Mouse (Mus musculus) neural tube, embryonic 12.5 days (tissue): ENCODE measurements around the gene Chn2. TPM values are rescaled to one million over a fixed set of nuclear protein-coding genes. Genes with fewer than 3 reads are reported as not detected.

Source experiments
- ATAC-seq: fragments of 200-750 bp; cut with Nextera tagmentation; 2 replicates; pipeline ENCODE4 v1.8.0; 2017; ENCODE audit warnings: low read depth, mild to moderate bottlenecking, moderate TSS enrichment, moderate library complexity; ENCODE audit not compliant: low FRiP score
- H3K27ac ChIP-seq: fragments of 300-500 bp; sonication (generic); 2 replicates; pipeline ENCODE4 v1.5.1; 2016
- H3K27me3 ChIP-seq: fragments of 300-500 bp; sonication (generic); replicated peaks from 2 replicates; pipeline ENCODE4 v1.6.1; 2016; ENCODE audit warnings: mild to moderate bottlenecking
- H3K36me3 ChIP-seq: fragments of 300-500 bp; sonication (generic); 2 replicates; pipeline ENCODE4 v1.6.1; 2016; ENCODE audit warnings: mild to moderate bottlenecking
- H3K4me1 ChIP-seq: fragments of 300-500 bp; sonication (generic); 2 replicates; pipeline ENCODE4 v1.6.1; 2016
- H3K4me2 ChIP-seq: fragments of 300-500 bp; sonication (generic); replicated peaks from 2 replicates; pipeline ENCODE4 v1.6.1; 2016; ENCODE audit warnings: mild to moderate bottlenecking
- H3K4me3 ChIP-seq: fragments of 300-500 bp; sonication (generic); 2 replicates; pipeline ENCODE4 v1.5.1; 2016
- H3K9ac ChIP-seq: fragments of 300-500 bp; sonication (generic); 2 replicates; pipeline ENCODE4 v1.6.1; 2016; ENCODE audit warnings: mild to moderate bottlenecking
- H3K9me3 ChIP-seq: fragments of 300-500 bp; sonication (generic); 2 replicates; pipeline ENCODE4 v1.6.1; 2016; ENCODE audit warnings: mild to moderate bottlenecking
- WGBS: fragments of 180-500 bp; shearing (Covaris S2); methylation state at CpG from one replicate; pipeline ENCODE4 v1.1.7; 2016; 5-methylcytosine and 5-hydroxymethylcytosine counted together
- polyA plus RNA-seq: library from polyadenylated mRNA; unstranded; fragments of >200 nt; fragmentation: Nextera tagmentation; extraction: Ambion mirVana; gene quantifications from 2 replicates; pipeline ENCODE4 v1.2.1, GENCODE M21; 2016

Chn2 gene
- polyA plus RNA-seq, 1 experiment from 2014 or later: 24.3 TPM

DNA sequence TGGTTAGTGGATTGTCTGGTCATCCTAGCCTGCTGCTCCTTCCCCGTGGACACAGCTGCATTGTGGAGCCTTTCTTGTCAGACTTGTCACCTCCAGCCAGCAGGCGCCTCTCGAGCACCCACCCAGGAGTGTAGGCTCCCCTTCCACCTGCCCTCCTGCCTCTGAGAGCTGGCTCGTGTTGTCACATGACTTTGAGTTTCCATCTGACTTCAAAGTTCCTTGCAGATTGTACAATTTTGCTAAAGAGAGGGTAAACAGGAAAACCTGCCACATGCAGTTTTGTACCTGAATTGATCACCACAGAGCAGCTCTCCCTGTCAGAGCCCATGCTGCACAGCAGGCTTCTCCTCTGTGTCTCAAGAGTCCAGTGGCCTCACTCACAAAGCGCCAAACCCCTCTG, 177.2 kb downstream of the Chn2 start:
- no peak overlapping the region for H3K4me2 ChIP-seq
- H3K36me3 ChIP-seq: no peaks in the 10 kb centered on the region; the same call in 1 of the 2 replicates
- H3K27me3 ChIP-seq: no peaks in the 10 kb centered on the region
- no peaks in the 10 kb centered on the region for H3K4me1 ChIP-seq
- no peak overlapping the region for H3K4me3 ChIP-seq
- no peaks in the 10 kb centered on the region for H3K9me3 ChIP-seq
- 83% methylated on average over 5 of the region's 5 CpGs for WGBS
- no peak for ATAC-seq
- no peak overlapping the region for H3K9ac ChIP-seq
- no peak overlapping the region for H3K27ac ChIP-seq

DNA sequence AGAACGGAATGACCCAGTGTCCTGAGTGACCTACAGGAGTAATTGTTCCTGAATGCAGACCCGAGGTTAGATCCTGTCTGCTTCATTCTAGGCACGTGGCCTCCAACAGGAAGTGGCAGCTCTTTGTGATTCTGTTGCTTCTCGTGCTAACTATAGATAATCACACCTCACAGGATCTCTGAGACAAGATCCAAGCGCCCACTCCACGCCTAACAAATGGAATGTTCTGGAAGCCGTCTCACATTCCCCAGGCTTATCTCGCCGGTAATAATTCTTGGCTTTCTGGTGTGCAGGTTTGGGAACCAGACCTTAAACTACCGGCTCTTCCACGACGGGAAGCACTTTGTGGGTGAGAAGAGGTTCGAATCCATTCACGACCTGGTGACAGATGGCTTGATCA, 180.8 kb downstream of the Chn2 start:
- WGBS: 87% methylated on average over 14 of the region's 14 CpGs
- H3K36me3 ChIP-seq: no peaks in the 10 kb centered on the region; the same call in 1 of the 2 replicates
- H3K4me1 ChIP-seq: peaks cover 12% of the 10 kb centered on the region; the same call in 1 of the 2 replicates
- no peak overlapping the region for H3K27ac ChIP-seq
- H3K4me3 ChIP-seq: no peak overlapping the region
- no peaks in the 10 kb centered on the region; the same call in 1 of the 2 replicates for H3K27me3 ChIP-seq
- no peaks in the 10 kb centered on the region for H3K9me3 ChIP-seq
- no peak overlapping the region for H3K9ac ChIP-seq
- no peak overlapping the region for H3K4me2 ChIP-seq
- no peak for ATAC-seq

DNA sequence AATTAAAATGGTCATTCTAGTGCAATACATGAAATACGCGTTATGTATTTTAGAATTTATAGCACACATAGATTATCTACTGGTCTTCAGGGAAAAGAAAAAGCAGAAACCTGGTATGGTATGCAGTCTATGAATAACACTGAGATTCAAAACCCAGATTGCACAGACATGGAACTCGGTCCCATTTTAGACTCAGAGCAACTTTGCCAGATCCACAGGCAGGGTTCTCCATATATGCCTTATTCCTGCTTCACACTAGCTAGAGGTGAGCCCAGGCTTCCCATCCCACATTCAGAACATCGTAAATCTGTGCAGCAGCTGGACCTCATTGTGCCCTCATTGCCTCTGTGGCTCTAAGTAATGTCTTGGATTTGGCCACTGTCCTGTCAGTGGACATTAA, 184.2 kb downstream of the Chn2 start:
- H3K27me3 ChIP-seq: no peaks in the 10 kb centered on the region; the same call in 1 of the 2 replicates
- WGBS: 82% methylated on average over 4 of the region's 4 CpGs

DNA sequence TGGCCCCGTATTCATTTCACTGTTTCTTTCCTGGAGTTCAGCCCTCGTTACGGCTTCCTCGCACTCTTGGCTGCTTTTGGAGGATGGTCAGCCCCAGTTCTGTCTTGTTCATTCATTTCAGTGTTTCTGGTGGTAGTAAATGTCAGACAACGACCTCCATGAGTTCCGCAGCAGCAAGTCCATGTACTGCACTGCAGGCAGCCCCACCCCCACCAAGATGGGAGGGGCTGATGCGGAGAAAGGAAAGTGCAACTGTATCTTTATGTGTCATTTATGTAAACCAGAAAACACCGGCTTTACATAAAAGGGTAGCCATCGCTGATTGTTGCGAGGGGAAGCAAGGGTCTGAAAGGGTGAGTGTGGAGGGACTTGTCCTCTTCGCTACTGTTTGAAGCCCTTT, 185.0 kb downstream of the Chn2 start:
- Histone ChIP-seq H3K4me3 (no peak overlapping the region), H3K9me3 (no peaks in the 10 kb centered on the region), H3K27ac (no peak overlapping the region), H3K9ac (no peak overlapping the region; the same call in 1 of the 2 replicates), H3K36me3 (no peaks in the 10 kb centered on the region; the same call in 1 of the 2 replicates), H3K4me1 (peaks cover 21% of the 10 kb centered on the region; the same call in 1 of the 2 replicates), H3K4me2 (no peak overlapping the region), H3K27me3 (no peaks in the 10 kb centered on the region; the same call in 1 of the 2 replicates)
- WGBS: 60% methylated on average over 11 of the region's 11 CpGs
- no peak for ATAC-seq

More for the DNA sequence above, 184.2 kb downstream of the Chn2 start:
- Histone ChIP-seq H3K4me1 (peaks cover 21% of the 10 kb centered on the region; the same call in 1 of the 2 replicates), H3K27ac (no peak overlapping the region), H3K36me3 (no peaks in the 10 kb centered on the region; the same call in 1 of the 2 replicates), H3K4me2 (no peak overlapping the region), H3K4me3 (no peak overlapping the region), H3K9ac (no peak overlapping the region), H3K9me3 (no peaks in the 10 kb centered on the region)
- no peak for ATAC-seq

DNA sequence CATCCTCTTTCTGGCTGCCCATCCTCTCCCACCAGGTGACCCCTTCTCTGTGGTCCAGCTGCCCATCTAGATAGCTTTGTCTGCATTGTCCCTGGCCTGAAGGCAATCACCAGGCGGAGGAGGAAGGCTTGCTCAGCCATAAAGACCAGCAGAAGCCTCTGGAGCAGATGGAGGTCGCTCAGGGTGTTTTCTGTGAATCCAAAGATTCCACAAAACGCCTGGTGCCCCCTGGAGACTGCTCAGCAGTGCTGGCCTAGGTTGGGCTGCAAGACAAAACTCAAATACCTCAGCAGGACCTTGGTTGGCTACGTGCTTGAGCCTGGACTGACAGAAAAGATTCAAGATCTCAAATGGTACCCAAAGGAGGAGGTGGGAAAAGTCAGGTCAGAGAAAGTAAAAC, 186.0 kb downstream of the Chn2 start:
- peaks cover 21% of the 10 kb centered on the region; the same call in 1 of the 2 replicates for H3K4me1 ChIP-seq
- 31% methylated on average over 4 of the region's 4 CpGs for WGBS
- no peak for ATAC-seq
- H3K9ac ChIP-seq: no peak overlapping the region
- no peak overlapping the region for H3K4me2 ChIP-seq
- H3K27ac ChIP-seq: no peak overlapping the region
- H3K36me3 ChIP-seq: no peaks in the 10 kb centered on the region; the same call in 1 of the 2 replicates
- H3K9me3 ChIP-seq: no peaks in the 10 kb centered on the region
- H3K27me3 ChIP-seq: no peaks in the 10 kb centered on the region; the same call in 1 of the 2 replicates
- H3K4me3 ChIP-seq: no peak overlapping the region

DNA sequence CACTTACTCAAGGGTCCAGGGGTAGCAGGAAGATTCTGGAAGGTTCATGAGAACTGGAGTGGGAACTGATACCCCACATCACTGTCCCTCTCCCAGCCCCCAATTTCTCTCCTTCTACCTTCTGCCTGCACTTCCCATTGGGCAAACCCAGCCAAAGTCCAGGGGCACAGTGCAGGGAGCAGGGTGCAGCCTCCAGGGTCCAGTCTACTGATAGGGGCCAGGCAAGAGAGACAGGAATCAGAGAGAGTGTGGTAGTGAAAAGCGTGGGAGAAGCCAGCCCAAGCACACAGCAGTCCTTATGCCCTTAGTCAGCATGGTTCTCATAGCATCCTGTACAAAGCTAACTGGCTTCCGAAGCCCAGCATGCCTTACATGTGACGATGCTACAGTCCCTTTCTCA, 187.7 kb downstream of the Chn2 start:
- Histone ChIP-seq H3K27me3 (no peaks in the 10 kb centered on the region; the same call in 1 of the 2 replicates), H3K9ac (no peak overlapping the region), H3K4me2 (no peak overlapping the region), H3K36me3 (no peaks in the 10 kb centered on the region), H3K4me3 (no peak overlapping the region), H3K9me3 (no peaks in the 10 kb centered on the region), H3K4me1 (peaks cover 21% of the 10 kb centered on the region; the same call in 1 of the 2 replicates), H3K27ac (no peak overlapping the region)
- ATAC-seq: no peak
- 81% methylated on average over 3 of the region's 3 CpGs for WGBS

DNA sequence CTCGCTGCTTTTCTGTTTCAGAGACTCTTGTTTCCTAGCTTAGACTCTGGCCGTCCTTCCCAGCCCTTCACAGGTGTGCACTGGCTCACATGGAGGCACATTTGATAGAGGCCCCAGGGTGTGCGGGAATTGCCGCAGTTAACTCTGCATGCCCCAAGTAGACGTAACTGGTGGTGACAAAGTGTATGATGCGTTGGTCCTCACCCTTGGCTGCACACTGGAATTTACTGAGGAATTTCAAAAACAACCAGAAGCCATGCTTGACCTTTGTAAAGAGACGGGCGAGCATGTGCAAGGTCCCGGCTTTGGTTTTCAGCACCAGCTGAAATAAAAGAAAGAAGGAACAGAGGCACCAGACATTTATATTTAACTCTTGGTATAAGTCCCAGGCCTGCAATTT, 189.1 kb downstream of the Chn2 start:
- Histone ChIP-seq H3K36me3 (no peaks in the 10 kb centered on the region), H3K9ac (no peak overlapping the region), H3K4me1 (peaks cover 21% of the 10 kb centered on the region; the same call in 1 of the 2 replicates), H3K27ac (no peak overlapping the region), H3K9me3 (no peaks in the 10 kb centered on the region), H3K4me2 (no peak overlapping the region), H3K27me3 (no peaks in the 10 kb centered on the region; the same call in 1 of the 2 replicates), H3K4me3 (no peak overlapping the region)
- no peak for ATAC-seq
- WGBS: 58% methylated on average over 9 of the region's 9 CpGs

DNA sequence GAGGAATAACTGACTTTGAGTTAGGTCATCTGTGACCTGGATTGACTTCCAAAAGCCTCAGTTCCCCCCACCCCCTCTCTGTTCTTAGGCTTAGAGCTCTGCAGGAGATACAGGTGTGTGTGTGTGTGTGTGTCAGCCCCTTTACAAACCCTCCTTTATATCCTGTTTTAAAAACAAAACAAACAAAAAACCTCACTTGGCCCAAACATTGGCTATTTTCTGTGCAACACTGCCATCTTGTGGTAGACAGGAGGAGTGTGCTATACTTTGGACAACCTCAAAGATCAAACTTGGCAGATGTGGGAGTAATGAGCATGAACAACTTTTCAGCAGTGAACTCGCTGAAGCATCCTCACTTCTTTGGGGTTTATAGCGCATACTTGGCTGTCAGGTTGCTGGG, 189.5 kb downstream of the Chn2 start:
- H3K36me3 ChIP-seq: no peaks in the 10 kb centered on the region
- ATAC-seq: 0 out of 2 replicates have a peak, but pooled peaks have one; percentile 13

DNA sequence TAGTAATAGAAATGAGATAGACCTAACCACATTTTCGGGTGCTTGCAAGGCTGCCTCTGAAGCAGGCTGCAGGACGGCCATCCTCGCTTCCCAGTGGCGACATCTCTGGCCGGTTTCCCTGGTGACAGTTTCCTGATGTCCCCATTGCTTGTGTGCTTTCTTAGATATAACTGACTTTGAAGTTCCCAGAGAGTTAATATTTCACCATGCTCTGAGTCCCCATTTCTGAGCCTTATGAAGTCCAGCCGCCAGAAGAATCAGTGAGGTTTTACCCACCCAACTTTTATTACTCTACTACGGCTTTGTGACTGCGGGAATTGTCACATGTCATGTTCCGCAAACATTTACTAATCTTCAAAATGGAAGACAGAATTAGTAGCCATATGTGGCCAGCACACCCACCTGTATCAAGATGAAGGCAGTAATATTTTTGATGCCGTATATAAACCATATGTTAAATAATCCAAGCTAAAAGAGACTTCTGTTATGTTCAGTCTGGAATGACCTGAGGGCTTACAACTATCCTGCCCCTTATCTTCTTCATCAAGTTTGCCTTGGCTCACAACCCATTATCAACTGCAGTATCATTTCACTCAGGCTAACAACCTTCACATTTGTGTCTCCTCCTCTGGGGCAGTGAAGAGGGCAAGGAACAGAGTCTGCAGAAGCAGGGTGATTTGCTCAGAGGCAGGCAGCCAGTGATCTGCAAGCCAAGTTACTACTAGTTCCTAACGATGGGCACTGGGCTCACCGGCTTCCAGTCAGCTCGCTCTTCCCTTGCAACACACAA, 192.6 kb downstream of the Chn2 start:
- 72% methylated on average over 13 of the region's 13 CpGs for WGBS
- ATAC-seq: no peak
- no peaks in the 10 kb centered on the region for H3K9me3 ChIP-seq
- no peaks in the 10 kb centered on the region for H3K27me3 ChIP-seq
- no peak overlapping the region for H3K9ac ChIP-seq
- H3K4me1 ChIP-seq: peaks cover 6% of the 10 kb centered on the region; the same call in 1 of the 2 replicates
- H3K4me2 ChIP-seq: no peak overlapping the region
- H3K4me3 ChIP-seq: no peak overlapping the region
- H3K36me3 ChIP-seq: no peaks in the 10 kb centered on the region
- no peak overlapping the region for H3K27ac ChIP-seq

More for the DNA sequence above, 189.5 kb downstream of the Chn2 start:
- no peaks in the 10 kb centered on the region; the same call in 1 of the 2 replicates for H3K27me3 ChIP-seq
- WGBS: 6% methylated on average over 2 of the region's 2 CpGs
- H3K4me1 ChIP-seq: peaks cover 18% of the 10 kb centered on the region; the same call in 1 of the 2 replicates
- no peak overlapping the region for H3K27ac ChIP-seq
- no peaks in the 10 kb centered on the region for H3K9me3 ChIP-seq
- H3K9ac ChIP-seq: no peak overlapping the region
- no peak overlapping the region for H3K4me2 ChIP-seq
- no peak overlapping the region for H3K4me3 ChIP-seq

DNA sequence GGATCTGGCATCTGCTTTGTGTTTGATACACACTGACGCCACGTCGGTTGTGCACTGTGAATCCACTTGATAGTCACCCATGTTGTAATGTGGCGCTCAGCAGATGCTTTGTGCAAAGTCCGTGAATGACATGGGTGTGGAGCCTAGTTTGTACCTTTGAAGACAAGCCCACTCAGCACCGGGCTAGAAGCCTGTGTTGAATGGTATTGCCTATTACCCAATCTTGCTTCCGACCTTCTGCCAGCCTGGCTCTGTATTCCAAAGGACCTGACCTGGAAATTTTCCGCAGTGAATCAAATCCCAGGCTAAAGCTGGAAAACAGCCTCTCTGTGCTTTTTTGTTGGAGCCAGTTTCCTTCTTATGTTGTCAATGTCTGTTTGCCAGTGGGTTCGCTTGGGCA, 197.1 kb downstream of the Chn2 start:
- Histone ChIP-seq H3K4me2 (no peak overlapping the region), H3K4me3 (no peak overlapping the region), H3K9ac (no peak overlapping the region), H3K36me3 (no peaks in the 10 kb centered on the region), H3K9me3 (no peaks in the 10 kb centered on the region), H3K4me1 (no peaks in the 10 kb centered on the region), H3K27ac (no peak overlapping the region), H3K27me3 (no peaks in the 10 kb centered on the region)
- no peak for ATAC-seq
- WGBS: 90% methylated on average over 9 of the region's 9 CpGs

DNA sequence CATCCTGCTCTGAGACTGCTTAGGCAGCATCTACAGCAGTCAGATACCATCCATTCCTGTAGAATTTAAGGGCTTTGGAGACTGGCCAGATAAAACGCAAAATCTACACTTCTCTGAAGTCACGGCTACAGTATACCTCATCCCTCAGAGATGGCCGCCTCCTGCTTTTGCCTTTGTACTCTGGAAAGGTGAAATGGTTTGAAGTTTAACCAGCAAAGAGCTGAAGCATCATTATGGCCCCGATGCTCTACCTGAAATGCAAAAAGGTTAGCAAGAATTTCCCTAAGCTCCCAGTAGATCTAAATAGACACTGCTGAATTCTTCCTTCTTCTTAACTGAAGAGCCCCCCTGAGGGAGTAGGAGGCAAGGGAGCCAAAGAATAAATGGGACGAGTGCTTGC, 202.4 kb downstream of the Chn2 start:
- Histone ChIP-seq H3K27me3 (no peaks in the 10 kb centered on the region), H3K4me3 (no peak overlapping the region), H3K9ac (no peak overlapping the region), H3K4me1 (no peaks in the 10 kb centered on the region), H3K4me2 (no peak overlapping the region), H3K27ac (no peak overlapping the region), H3K36me3 (no peaks in the 10 kb centered on the region), H3K9me3 (no peaks in the 10 kb centered on the region)
- ATAC-seq: no peak
- 86% methylated on average over 5 of the region's 5 CpGs for WGBS

DNA sequence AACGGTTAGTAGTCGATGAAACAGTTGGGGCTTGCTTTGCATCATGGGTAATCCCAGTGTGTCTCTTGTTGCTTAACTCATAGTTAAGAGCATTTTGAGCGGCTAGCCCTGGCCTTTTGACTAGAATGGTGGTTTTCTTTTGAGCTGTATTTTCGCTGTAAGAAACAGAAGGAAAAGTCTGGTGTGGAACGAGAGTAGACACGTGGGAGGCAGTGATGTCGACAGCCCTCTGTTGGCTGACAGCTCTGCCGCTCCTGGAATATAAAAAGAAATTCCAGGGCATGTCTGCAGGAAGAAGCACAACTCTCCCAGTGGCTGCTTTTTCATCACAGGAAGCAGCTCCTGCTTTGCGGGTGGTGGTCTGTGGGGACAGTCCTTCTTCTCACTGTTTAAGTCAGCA, 202.9 kb downstream of the Chn2 start:
- 77% methylated on average over 9 of the region's 9 CpGs for WGBS
- no peak overlapping the region for H3K4me2 ChIP-seq

More for the DNA sequence above, 202.9 kb downstream of the Chn2 start:
- H3K4me3 ChIP-seq: no peak overlapping the region
- ATAC-seq: no peak
- H3K9me3 ChIP-seq: no peaks in the 10 kb centered on the region
- no peaks in the 10 kb centered on the region for H3K36me3 ChIP-seq
- H3K9ac ChIP-seq: no peak overlapping the region
- no peaks in the 10 kb centered on the region for H3K27me3 ChIP-seq
- H3K4me1 ChIP-seq: no peaks in the 10 kb centered on the region
- no peak overlapping the region for H3K27ac ChIP-seq
